Mouse (Mus musculus): ENCODE data around the gene Atrn. TPM values are rescaled to one million over a fixed set of nuclear protein-coding genes. Genes with fewer than 3 reads are reported as not detected.

The Atrn gene
- polyA plus RNA-seq, 1 experiment from 2014 or later, result 5.4 TPM

DNA sequence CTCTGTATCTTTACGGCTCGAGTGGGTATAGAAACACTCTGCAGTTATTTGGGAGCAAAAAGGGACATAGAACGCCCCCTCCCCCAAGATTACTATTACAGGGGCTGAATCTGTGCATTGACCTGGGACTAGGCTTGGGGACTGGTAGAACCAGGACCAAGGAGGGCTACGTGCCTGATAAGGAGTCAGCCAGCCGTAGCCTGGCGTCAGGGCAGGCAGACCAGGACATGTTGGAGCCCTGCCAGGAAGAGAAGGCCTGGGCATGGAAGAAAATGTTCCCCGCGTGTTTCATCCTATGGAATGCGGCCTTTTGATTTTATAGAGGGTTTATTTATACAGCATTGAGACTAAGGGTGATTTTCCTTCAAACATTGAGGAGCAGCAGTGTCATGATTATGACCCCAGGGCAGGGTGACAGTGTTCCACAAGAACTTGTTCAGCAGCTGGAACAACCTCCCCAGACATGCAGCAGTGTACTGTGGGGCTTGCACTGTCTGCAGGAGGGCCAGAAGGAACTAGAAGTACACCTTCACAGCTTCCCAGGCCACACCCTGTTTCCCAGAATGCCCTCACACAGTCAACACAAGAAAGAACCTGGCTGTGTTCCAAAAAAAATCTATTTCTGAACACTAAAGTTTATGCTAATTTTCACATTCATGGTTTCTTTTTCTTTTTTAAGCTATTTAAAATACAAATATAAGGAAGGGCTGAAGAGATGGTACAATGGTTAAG lies 138.9 kb downstream of the Atrn start:
- no peaks in the 10 kb centered on the region for H3K36me3 ChIP-seq
- WGBS, result 41% methylated on average over 9 of the region's 9 CpGs
- no peak overlapping the region for H3K9ac ChIP-seq
- ATAC-seq (ENCODE audit: borderline replicate concordance, extremely low read depth, low FRiP score, low TSS enrichment), result no peak; the same call in 1 of the 2 replicates
- no peak overlapping the region for H3K4me3 ChIP-seq
- H3K27me3 ChIP-seq, result peaks cover 33% of the 10 kb centered on the region
- no peaks in the 10 kb centered on the region for H3K9me3 ChIP-seq
- H3K4me2 ChIP-seq, result peak overlapping the region; percentile 34; the same call in 1 of the 2 replicates
- peaks cover 19% of the 10 kb centered on the region for H3K4me1 ChIP-seq
- H3K27ac ChIP-seq, result no peak overlapping the region; the same call in 1 of the 2 replicates

DNA sequence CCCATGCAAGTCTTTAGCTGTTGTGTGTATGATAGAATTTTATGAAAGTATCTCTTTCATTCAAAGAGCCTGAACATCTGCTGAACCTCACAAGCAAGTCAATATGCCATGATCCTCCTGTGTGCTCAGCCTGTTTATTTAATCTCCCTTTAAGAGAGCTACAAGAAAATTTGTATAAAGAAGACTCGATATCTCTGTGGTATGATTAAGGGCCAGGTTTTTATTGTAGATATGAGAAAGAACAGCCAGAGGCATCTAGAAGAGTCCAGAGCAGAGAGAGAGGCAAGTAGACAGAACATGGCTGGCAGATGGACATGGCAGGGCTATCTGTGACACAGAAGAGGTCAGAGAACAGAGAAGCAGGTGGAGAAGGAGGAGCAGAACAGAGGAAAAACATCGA lies 139.7 kb downstream of the Atrn start:
- ATAC-seq (ENCODE audit: borderline replicate concordance, extremely low read depth, low FRiP score, low TSS enrichment), result no peak
- H3K4me3 ChIP-seq, result no peak overlapping the region
- no peak overlapping the region for H3K9ac ChIP-seq
- no peak overlapping the region for H3K27ac ChIP-seq
- H3K4me2 ChIP-seq, result no peak overlapping the region
- 64% methylated on average over 2 of the region's 2 CpGs for WGBS
- peaks cover 16% of the 10 kb centered on the region for H3K4me1 ChIP-seq
- H3K36me3 ChIP-seq, result no peaks in the 10 kb centered on the region
- H3K27me3 ChIP-seq, result peaks cover 28% of the 10 kb centered on the region
- no peaks in the 10 kb centered on the region for H3K9me3 ChIP-seq

DNA sequence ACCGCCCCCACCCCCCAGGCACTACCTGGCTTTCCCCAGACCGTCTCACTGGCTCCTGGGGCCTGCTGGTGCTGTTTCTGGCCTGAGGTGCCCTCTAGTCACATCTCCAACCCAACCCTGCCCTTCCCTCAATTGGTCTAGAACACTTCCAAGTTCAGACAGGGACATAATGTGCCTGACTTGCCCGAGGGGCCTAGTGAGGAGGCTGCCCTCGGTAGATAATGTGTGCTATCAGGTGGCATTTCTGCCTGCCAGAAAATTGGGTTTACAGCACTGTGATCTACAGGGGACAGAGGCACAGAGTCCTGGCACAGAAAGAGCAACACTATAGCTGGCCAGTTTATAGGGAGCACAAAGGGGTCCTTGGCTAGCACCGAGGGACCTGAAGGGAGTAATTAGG lies 145.7 kb downstream of the Atrn start:
- Histone ChIP-seq H3K4me1 (peaks cover 30% of the 10 kb centered on the region), H3K9me3 (no peaks in the 10 kb centered on the region), H3K27ac (no peak overlapping the region), H3K36me3 (no peaks in the 10 kb centered on the region), H3K4me3 (no peak overlapping the region), H3K9ac (no peak overlapping the region), H3K27me3 (peaks cover 60% of the 10 kb centered on the region), H3K4me2 (no peak overlapping the region)
- 62% methylated on average over 5 of the region's 5 CpGs for WGBS
- no peak for ATAC-seq (ENCODE audit: borderline replicate concordance, extremely low read depth, low FRiP score, low TSS enrichment)

DNA sequence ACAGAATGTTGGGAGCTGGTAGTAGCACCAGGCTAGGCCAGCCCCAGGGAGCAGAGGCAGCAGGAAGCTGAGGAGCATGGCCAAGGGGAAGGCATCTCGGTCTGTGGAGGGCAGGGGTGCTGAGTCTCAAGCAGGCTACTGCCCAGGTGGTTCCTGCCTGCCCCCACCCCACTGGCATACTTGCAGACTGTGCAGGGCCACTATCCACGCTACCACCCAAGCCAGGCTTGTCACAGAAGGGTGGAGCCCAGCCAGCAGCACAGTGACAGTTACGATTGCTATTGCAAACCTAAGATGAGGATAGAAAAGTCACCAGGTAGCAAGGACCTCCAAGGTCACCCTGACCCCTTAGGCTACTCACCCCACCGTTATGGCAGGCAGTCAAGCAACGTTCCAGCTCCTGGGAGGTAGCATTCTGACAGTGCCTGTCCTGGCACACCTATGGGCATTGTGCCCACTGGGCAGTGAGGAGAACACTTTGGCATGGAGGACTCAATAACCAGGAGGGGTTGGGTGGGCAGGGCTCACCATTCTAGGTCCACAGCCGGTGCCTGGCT lies 146.6 kb downstream of the Atrn start:
- no peaks in the 10 kb centered on the region for H3K36me3 ChIP-seq
- H3K4me3 ChIP-seq, result no peak overlapping the region
- no peak overlapping the region for H3K4me2 ChIP-seq
- 64% methylated on average over 6 of the region's 6 CpGs for WGBS
- ATAC-seq (ENCODE audit: borderline replicate concordance, extremely low read depth, low FRiP score, low TSS enrichment), result no peak
- H3K9me3 ChIP-seq, result no peaks in the 10 kb centered on the region
- H3K4me1 ChIP-seq, result peaks cover 30% of the 10 kb centered on the region
- H3K27me3 ChIP-seq, result peaks cover 60% of the 10 kb centered on the region
- no peak overlapping the region for H3K9ac ChIP-seq
- H3K27ac ChIP-seq, result no peak overlapping the region

DNA sequence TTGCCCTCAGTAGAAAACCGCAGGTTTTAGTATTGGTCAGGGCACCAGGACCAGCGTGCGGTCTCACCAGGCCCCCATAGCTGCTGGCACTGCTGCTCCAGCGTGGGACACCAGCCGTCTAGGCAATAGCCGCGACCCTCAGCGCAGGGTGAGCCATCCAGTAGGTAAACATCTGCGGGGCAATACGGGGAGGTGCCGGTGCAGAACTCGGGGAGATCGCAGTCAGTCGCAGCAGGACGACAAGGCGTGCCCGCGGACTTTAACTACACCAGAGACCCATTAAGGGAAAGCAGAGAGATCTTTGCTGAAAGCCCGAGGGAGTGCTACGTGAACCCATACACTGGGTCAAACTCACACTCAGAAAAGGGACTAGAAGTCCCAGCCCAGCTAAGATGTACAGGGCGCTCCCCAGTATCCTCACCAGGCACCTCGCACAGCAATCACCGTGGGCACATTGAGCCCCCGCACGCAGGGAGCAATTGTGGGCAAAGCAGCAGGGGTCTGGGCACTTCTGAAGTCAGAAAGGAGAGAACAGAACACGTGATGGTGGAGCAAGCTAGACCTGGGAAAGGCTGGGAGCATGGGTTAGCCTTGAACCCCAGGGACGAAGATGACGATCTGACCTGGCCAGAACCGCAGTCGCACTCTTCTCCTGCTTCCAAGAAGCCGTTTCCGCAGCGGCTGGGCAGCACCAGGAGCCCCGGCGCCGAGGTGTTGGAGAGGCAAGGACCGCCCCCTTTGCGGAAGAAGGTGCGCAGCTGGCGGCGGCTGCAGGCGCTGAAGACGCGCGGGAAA lies 147.8 kb downstream of the Atrn start:
- 3% methylated on average over 45 of the region's 45 CpGs for WGBS
- no peak overlapping the region for H3K9ac ChIP-seq
- ATAC-seq (ENCODE audit: borderline replicate concordance, extremely low read depth, low FRiP score, low TSS enrichment), result no peak
- no peaks in the 10 kb centered on the region for H3K36me3 ChIP-seq
- peak overlapping the region; percentile 23 for H3K4me3 ChIP-seq
- peak overlapping the region; percentile 49 for H3K4me2 ChIP-seq
- H3K27ac ChIP-seq, result no peak overlapping the region
- H3K4me1 ChIP-seq, result peaks cover 34% of the 10 kb centered on the region
- no peaks in the 10 kb centered on the region for H3K9me3 ChIP-seq
- H3K27me3 ChIP-seq, result peaks cover 60% of the 10 kb centered on the region

DNA sequence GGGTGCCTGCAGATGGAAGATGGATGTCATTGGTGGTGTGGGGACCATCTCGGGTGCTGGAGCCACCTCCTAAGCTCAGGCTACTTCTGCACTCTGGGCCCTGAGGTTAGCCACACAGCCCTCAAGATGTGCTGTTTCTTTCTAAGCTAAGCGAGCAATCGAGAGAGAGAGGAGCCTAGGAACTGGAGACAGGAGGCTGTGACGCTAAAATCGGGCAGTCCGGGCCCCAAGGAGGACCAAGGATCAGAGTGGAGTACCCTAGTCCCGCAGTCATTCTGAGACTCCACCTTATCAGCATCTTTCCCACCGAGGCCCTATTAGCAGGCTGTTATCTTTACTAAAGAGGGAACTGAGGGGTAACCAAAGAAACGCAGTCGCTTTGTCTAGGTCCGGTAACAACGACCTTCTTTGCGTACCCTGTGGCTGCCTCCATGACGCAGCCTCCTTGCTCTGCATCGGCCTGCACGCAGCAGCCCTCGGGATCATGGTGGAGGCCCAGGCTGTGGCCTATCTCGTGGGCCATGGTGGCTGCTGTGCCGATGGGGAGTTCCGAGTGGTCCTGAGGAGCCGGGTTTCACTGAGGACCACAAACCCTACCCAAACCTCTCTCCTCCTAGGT lies 148.5 kb downstream of the Atrn start:
- H3K9me3 ChIP-seq, result no peaks in the 10 kb centered on the region
- no peak for ATAC-seq (ENCODE audit: borderline replicate concordance, extremely low read depth, low FRiP score, low TSS enrichment)
- H3K36me3 ChIP-seq, result no peaks in the 10 kb centered on the region
- peak overlapping the region; percentile 23 for H3K4me3 ChIP-seq
- H3K4me1 ChIP-seq, result peaks cover 41% of the 10 kb centered on the region
- 7% methylated on average over 21 of the region's 21 CpGs for WGBS
- peaks cover 60% of the 10 kb centered on the region for H3K27me3 ChIP-seq
- no peak overlapping the region for H3K27ac ChIP-seq
- H3K4me2 ChIP-seq, result peak overlapping the region; percentile 49
- H3K9ac ChIP-seq, result no peak overlapping the region

DNA sequence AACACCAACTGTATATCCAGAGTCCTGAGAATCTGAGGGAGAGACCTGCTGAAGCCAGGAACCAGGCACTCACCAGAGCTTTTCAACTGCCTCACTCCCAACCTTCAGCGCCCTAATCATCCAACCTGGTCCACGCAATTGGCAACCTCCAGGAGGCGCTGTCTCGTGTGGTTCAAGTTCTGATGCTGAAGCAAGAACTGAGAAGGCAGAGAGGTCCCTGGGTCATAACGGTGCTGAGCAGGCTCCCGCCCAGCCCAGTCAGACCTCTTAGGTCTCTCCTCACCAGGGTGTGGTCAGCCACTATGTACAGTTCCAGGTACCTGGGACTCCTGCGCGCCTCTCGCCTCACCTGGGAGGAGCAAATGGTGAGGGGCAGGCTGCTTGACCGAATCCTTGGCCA lies 149.3 kb downstream of the Atrn start:
- Histone ChIP-seq H3K27ac (no peak overlapping the region), H3K4me2 (peak overlapping the region; percentile 18; the same call in 1 of the 2 replicates), H3K36me3 (no peaks in the 10 kb centered on the region), H3K4me1 (peaks cover 47% of the 10 kb centered on the region), H3K9ac (no peak overlapping the region), H3K9me3 (no peaks in the 10 kb centered on the region), H3K27me3 (peaks cover 59% of the 10 kb centered on the region), H3K4me3 (no peak overlapping the region)
- ATAC-seq (ENCODE audit: borderline replicate concordance, extremely low read depth, low FRiP score, low TSS enrichment), result no peak
- WGBS, result 5% methylated on average over 10 of the region's 10 CpGs

DNA sequence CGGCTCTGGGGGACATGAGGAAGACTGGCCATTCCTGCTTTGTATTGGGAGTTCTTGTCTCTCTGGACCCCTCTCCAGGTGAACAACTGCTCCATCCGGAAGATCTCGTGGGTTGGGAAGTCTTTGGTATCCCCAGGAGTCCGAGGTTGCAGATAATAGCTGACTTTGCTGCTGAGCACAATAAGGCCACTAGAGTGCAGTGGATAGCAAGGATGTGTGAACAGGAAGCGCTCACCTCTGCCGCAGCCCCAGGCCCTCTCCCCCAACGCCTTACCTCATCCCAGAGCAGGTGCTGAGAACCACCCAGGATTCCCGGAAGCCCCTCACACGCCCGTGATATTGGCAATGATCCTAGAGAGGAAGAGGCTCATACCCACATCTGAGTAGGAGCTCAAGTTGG lies 149.9 kb downstream of the Atrn start:
- ATAC-seq (ENCODE audit: borderline replicate concordance, extremely low read depth, low FRiP score, low TSS enrichment), result no peak
- Histone ChIP-seq H3K36me3 (no peaks in the 10 kb centered on the region), H3K9me3 (no peaks in the 10 kb centered on the region), H3K4me3 (no peak overlapping the region), H3K9ac (no peak overlapping the region), H3K4me1 (peaks cover 47% of the 10 kb centered on the region), H3K27ac (no peak overlapping the region), H3K4me2 (peak overlapping the region; percentile 18; the same call in 1 of the 2 replicates), H3K27me3 (peaks cover 54% of the 10 kb centered on the region)
- WGBS, result 2% methylated on average over 10 of the region's 10 CpGs

DNA sequence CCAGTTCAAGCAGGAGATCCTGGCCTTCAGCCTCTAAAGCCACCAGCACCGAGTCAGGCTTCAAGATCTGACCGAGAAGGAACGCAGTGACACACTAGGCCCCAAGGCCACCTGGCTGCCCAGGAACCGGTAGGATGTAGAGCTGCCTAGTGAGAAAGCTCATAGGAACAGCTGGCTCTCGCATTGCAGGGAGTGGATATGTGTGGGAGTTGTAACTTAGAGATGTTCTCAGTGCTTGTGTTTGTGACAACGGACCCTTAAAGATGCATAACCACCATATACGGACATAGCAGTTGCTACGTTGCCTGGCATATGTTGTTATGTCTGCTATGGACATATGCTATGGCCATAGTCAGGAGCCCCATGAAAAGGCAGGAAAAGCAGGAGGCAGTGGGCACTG lies 152.4 kb downstream of the Atrn start:
- no peak overlapping the region for H3K27ac ChIP-seq
- H3K4me1 ChIP-seq, result peaks cover 54% of the 10 kb centered on the region
- H3K4me3 ChIP-seq, result no peak overlapping the region
- ATAC-seq (ENCODE audit: borderline replicate concordance, extremely low read depth, low FRiP score, low TSS enrichment), result no peak
- H3K9me3 ChIP-seq, result no peaks in the 10 kb centered on the region
- peaks cover 42% of the 10 kb centered on the region for H3K27me3 ChIP-seq
- H3K4me2 ChIP-seq, result no peak overlapping the region
- no peak overlapping the region for H3K9ac ChIP-seq
- WGBS, result 89% methylated on average over 8 of the region's 8 CpGs
- H3K36me3 ChIP-seq, result no peaks in the 10 kb centered on the region

DNA sequence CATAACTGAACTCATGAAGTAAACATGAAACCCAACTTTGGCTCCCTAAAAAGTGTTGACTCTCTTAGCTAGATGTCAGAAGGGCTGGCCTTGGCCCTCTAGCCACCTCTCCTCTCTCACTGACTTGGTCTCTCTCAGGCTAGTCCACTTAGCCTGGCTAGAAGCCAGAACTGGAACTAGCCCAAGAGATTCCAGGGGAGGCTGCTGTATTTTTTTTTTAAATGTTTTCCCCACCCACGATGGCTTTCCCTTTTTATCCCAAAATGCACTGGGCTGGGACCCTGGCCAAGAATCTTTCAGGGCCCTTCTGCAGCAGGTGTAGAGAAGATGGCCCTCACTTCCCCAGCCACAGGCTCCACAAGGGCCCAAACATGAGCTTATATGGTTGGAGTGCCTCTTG lies 153.1 kb downstream of the Atrn start:
- peaks cover 47% of the 10 kb centered on the region for H3K4me1 ChIP-seq
- H3K4me2 ChIP-seq, result no peak overlapping the region
- H3K27me3 ChIP-seq, result peaks cover 38% of the 10 kb centered on the region
- H3K9ac ChIP-seq, result no peak overlapping the region
- ATAC-seq (ENCODE audit: borderline replicate concordance, extremely low read depth, low FRiP score, low TSS enrichment), result no peak; the same call in 1 of the 2 replicates
- no peaks in the 10 kb centered on the region for H3K36me3 ChIP-seq
- WGBS, result 13% methylated on average over 1 of the region's 1 CpGs
- H3K9me3 ChIP-seq, result no peaks in the 10 kb centered on the region
- H3K27ac ChIP-seq, result peak overlapping the region; percentile 24; the same call in 1 of the 2 replicates
- H3K4me3 ChIP-seq, result no peak overlapping the region

DNA sequence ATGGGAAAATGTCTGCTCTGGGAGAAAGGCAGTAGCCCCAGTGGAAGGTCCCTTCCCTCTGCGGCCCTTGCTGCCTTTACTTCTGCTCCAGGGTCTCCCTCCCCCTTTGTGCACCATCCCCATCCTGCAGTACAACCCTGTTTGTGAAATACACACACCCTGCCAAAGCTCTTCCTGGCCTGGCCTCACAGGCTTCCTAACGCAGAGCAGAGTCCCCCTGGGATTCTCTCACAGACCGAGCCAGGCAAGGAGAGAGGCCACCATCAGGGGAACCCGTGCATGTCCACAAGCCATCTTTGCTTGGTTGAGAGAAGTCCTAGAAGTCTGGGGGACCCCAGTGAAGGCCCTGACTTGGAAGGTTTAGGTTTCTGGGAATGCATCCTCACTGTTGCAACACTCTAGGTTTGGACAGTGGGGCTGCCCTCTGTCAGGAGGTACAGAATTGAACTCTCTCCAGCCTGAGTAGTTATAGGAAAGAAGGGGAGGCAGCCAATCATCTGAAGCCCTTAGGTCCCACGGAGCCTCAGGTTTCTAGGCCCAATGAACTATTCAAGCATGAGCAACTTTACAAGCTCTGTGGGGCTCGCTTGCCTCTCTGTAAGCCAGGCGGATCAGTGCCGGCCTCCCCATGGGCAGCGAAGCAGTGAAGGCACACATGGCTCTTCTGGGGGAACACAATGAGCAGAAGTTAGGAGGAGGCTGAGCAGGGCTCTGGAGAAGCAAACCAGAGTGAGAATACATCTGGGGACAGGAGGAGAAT lies 153.7 kb downstream of the Atrn start:
- Histone ChIP-seq H3K27me3 (peaks cover 38% of the 10 kb centered on the region), H3K36me3 (no peaks in the 10 kb centered on the region), H3K4me3 (no peak overlapping the region), H3K9ac (no peak overlapping the region), H3K4me1 (peaks cover 42% of the 10 kb centered on the region), H3K9me3 (no peaks in the 10 kb centered on the region), H3K4me2 (no peak overlapping the region), H3K27ac (peak overlapping the region; percentile 24; the same call in 1 of the 2 replicates)
- 65% methylated on average over 9 of the region's 9 CpGs for WGBS
- ATAC-seq (ENCODE audit: borderline replicate concordance, extremely low read depth, low FRiP score, low TSS enrichment), result no peak
